Mouse (Mus musculus) kidney, postnatal 10 days (tissue): Measurements from ENCODE around the gene Gpsm2.
"Not testable (repeated sequence)": the region's sequence is repeated elsewhere in the genome, so short reads cannot be mapped to it uniquely, and the experiment has no call there.

Experiments
- DNase-seq: peaks from one replicate; pipeline ENCODE4 v3.0.0; 2021; ENCODE audit warnings: mixed read lengths

Gpsm2 gene

DNA sequence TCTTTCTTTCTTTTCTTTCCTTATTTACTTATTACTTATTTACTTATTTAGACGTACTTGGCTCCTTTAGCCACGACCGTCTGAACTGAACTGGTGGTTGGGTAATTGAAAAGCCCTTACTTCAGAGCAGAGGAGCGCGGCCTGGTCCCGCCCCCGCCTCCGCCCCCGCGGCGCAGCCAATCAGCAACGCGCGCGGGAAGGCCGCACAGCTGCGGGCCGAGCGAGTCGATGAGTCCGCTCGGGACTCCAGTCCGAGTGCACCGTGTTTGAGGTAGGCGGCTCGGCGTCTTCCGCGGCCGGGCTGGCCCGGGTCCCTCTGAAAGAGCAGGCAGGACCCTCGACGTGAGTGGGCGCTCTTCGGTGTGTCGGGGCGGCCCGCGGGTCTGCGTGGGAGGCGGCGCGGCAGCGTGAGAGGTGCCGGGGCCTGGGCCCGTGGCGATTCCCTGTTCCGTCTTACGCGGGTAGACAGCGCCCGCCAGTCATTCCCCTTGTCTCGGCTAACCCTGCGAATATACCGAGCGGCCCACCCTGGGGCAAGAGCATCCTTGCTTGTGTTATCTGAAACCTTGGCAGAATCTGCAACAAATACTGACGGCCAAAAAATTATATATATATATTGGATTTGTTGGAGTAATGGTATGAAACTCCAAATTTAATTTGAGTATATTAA is 68.3 kb downstream of the Gpsm2 start, which contains the start of gene Clcc1:
TSS of gene Clcc1 (plus strand) at position 204 of the 670 bp plus-strand sequence.
- peak; percentile 97 for DNase-seq

DNA sequence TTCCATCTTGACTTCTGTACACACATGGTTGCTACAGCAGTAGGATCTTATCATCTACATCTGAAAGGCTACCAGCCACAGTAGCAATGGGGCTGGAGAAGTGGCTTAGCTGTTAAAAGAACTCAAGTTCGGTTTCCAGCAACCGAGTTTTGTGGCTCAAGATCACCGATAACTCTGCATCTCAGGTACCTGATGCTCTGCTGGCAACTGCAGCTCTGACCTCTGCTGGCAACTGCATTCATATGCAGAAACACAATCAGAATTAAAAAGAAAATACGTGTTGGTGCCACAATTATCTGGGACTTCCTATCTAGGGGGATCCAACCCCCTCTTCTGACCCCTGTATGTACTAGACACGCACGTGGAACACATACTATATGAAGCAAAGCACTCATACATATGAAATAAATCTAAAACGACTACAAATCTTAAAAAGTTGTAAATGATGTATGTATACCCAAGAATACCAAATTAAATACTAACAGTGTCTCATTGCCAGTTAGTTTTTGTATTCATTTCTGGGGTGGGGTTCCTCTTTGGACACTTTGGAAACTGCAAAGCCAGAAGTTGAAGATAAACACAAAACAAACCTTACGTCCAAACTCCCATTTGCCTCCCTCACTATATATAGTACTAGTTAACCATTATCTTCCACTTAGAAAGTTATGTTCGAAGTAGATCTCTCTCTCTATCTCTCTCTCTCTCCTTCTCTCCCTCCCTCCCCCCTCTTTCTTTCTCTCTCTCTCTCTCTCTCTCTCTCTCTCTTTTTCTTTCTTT is 69.1 kb downstream of the Gpsm2 start:
- DNase-seq = no peak

GRCm38 (mm10) chr3:108647681-108648080 is 74.4 kb downstream of the Gpsm2 start:
- DNase-seq = not testable (repeated sequence)

GRCm38 (mm10) chr3:108646036-108646435 is 76.1 kb downstream of the Gpsm2 start:
- no peak for DNase-seq

DNA sequence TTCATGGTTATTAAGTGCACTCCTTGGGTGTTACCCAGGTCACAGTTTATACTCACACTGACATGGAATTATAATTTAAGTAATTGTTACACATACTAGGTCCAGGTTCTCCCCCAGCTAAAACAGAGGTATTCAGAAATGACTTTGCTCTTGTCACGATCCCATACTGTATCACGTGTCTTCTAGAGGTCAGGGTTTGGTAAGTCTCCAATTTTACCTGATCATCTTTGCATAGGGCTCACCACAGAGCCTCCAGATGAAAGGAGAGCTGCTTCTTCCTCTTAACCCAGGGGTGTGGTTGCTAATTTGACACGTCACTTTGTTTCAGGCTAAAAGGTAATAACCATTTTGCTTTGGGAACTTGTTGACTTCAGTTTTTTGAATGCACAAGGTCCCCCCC is 77.3 kb downstream of the Gpsm2 start:
- no peak for DNase-seq

DNA sequence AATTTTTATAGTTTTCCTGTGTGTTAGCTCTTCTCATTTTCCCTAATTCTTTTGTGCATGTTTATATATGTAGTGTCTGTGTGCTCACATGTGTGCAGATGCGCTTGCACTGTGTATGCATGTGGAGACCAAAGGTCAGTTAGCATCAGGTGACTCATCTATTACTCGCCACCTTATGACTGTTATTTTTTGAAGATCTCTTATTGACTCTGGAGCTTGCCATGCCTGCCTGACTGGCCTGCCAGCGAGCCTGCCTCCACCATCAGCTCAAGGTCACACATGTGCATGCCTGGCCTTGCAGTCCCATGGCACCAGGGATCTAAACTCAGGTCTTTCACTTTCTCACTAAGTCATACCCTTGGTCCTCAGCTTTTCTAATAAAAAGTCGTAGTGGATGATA is 81.1 kb downstream of the Gpsm2 start:
- no peak for DNase-seq

DNA sequence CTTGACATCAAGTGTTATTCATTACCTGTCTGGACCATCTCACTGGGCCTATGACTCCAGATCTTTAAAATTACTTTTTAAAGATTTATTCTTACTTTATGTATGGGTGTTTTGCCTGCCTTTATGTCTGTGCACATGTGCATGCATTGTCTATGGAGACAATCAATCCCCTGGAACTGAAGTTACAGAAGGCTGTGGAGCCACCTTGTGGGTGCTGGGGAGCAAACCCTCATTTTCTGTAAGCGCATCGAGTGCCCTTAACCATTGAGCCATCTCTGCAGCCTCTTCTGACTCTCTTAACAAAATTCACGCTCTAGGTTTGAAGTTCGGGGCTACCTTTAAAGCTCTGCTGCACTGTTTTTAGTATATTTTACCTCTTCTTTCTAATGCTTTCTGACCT is 82.7 kb downstream of the Gpsm2 start:
- no peak for DNase-seq

DNA sequence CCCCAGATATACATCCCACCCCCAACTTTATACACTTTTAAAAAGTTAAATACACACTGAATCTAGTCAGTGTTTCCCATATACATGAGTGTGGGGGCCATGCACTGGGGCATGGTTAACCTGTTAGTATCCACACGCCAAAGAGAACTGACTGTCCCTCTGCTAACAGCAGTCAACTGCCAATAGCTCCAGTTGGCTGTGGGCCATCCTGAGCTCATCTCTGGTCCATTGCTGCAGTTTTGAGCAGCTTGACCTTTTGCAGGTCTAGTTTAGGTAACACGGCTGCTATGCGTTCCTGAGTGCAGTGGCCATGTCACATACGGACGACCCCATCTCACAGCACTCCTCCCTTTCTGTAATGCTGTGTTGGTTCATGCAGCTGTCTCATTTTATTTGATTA is 87.3 kb downstream of the Gpsm2 start:
- DNase-seq = no peak
